Mouse (Mus musculus) thymus, adult 2 months (tissue): Measurements from ENCODE around the gene Atp6v0a4.

Experiments
- CTCF ChIP-seq: fragments of 200-500 bp; IDR thresholded peaks from 2 replicates; pipeline ENCODE4 v1.5.1; 2012; ENCODE audit warnings: mild to moderate bottlenecking, control low read depth, low read length, moderate library complexity, borderline replicate concordance; ENCODE audit not compliant: control insufficient read depth, poor library complexity, insufficient read depth; ENCODE audit errors: extremely low read depth
- POLR2A ChIP-seq: fragments of 200-500 bp; IDR thresholded peaks from 2 replicates; pipeline ENCODE4 v1.6.1; 2012; ENCODE audit warnings: mild to moderate bottlenecking, low read length, control low read depth, moderate library complexity; ENCODE audit not compliant: control insufficient read depth, poor library complexity, insufficient read depth; ENCODE audit errors: extremely low read depth

- no peak for TF ChIP-seq CTCF
- no peak for TF ChIP-seq POLR2A
Observed at GRCm38 (mm10) chr6:38031924-38032540, 92.4 kb downstream of the Atp6v0a4 start.
